Mouse (Mus musculus): ENCODE results near the gene Slc5a8. TPM values are rescaled to one million over a fixed set of nuclear protein-coding genes. Genes with fewer than 3 reads are reported as not detected.

The Slc5a8 gene
- polyA plus RNA-seq, 1 experiment from 2014 or later, result 4.9 TPM

GRCm38 (mm10) chr10:88862293-88862692, 23.5 kb upstream of the Slc5a8 start:
- no peaks in the 10 kb centered on the region; the same call in 1 of the 2 replicates for H3K4me1 ChIP-seq (replicated peaks; ENCODE audit: control insufficient read depth, insufficient read depth, low read length)
- H3K4me2 ChIP-seq (replicated peaks; ENCODE audit: low read depth), result peak overlapping the region; percentile 28; the same call in 1 of the 2 replicates
- H3K9ac ChIP-seq (ENCODE audit: low read depth, low read length), result no peak overlapping the region
- no peaks in the 10 kb centered on the region for H3K27me3 ChIP-seq (replicated peaks; ENCODE audit: control insufficient read depth, insufficient read depth, low read length)
- no peaks in the 10 kb centered on the region for H3K9me3 ChIP-seq (ENCODE audit: control insufficient read depth)
- no peak for TF ChIP-seq CTCF (IDR thresholded peaks at IDR 0.05; ENCODE audit: low read depth)
- no peak overlapping the region for H3K4me3 ChIP-seq (ENCODE audit: low read depth, low read length)
- WGBS, result 44% methylated on average over 5 of the region's 5 CpGs
- no peaks in the 10 kb centered on the region for H3K36me3 ChIP-seq (ENCODE audit: control insufficient read depth, insufficient read depth)
- peak overlapping the region; percentile 47 for H3K27ac ChIP-seq (ENCODE audit: low read depth, low read length)
- peak; percentile 64 for ATAC-seq

GRCm38 (mm10) chr10:88866017-88866416, 19.8 kb upstream of the Slc5a8 start:
- Histone ChIP-seq H3K36me3 (ENCODE audit: control insufficient read depth, insufficient read depth) (no peaks in the 10 kb centered on the region), H3K4me3 (ENCODE audit: low read depth, low read length) (no peak overlapping the region), H3K4me1 (replicated peaks; ENCODE audit: control insufficient read depth, insufficient read depth, low read length) (no peaks in the 10 kb centered on the region; the same call in 1 of the 2 replicates), H3K4me2 (replicated peaks; ENCODE audit: low read depth) (no peak overlapping the region), H3K9me3 (ENCODE audit: control insufficient read depth) (no peaks in the 10 kb centered on the region), H3K9ac (ENCODE audit: low read depth, low read length) (no peak overlapping the region), H3K27me3 (replicated peaks; ENCODE audit: control insufficient read depth, insufficient read depth, low read length) (no peaks in the 10 kb centered on the region), H3K27ac (ENCODE audit: low read depth, low read length) (no peak overlapping the region)
- no peak; the same call in 1 of the 2 replicates for TF ChIP-seq CTCF (IDR thresholded peaks at IDR 0.05; ENCODE audit: low read depth)
- WGBS, result 67% methylated on average over 2 of the region's 2 CpGs
- no peak for ATAC-seq

GRCm38 (mm10) chr10:88874870-88875269, 10.9 kb upstream of the Slc5a8 start:
- Histone ChIP-seq H3K4me1 (replicated peaks; ENCODE audit: control insufficient read depth, insufficient read depth, low read length) (no peaks in the 10 kb centered on the region), H3K4me3 (ENCODE audit: low read depth, low read length) (no peak overlapping the region), H3K27ac (ENCODE audit: low read depth, low read length) (no peak overlapping the region), H3K36me3 (ENCODE audit: control insufficient read depth, insufficient read depth) (no peaks in the 10 kb centered on the region), H3K27me3 (replicated peaks; ENCODE audit: control insufficient read depth, insufficient read depth, low read length) (no peaks in the 10 kb centered on the region), H3K9me3 (ENCODE audit: control insufficient read depth) (no peaks in the 10 kb centered on the region), H3K9ac (ENCODE audit: low read depth, low read length) (no peak overlapping the region), H3K4me2 (replicated peaks; ENCODE audit: low read depth) (no peak overlapping the region)
- no peak for ATAC-seq
- 59% methylated on average over 5 of the region's 5 CpGs for WGBS
- no peak for TF ChIP-seq CTCF (IDR thresholded peaks at IDR 0.05; ENCODE audit: low read depth)

GRCm38 (mm10) chr10:88877421-88877820, 8.4 kb upstream of the Slc5a8 start:
- 78% methylated on average over 7 of the region's 7 CpGs for WGBS

GRCm38 (mm10) chr10:88883721-88884120, 2.1 kb upstream of the Slc5a8 start:
- Histone ChIP-seq H3K4me2 (replicated peaks; ENCODE audit: low read depth) (no peak overlapping the region), H3K36me3 (ENCODE audit: control insufficient read depth, insufficient read depth) (no peaks in the 10 kb centered on the region), H3K4me1 (replicated peaks; ENCODE audit: control insufficient read depth, insufficient read depth, low read length) (no peaks in the 10 kb centered on the region), H3K27me3 (replicated peaks; ENCODE audit: control insufficient read depth, insufficient read depth, low read length) (peaks cover 10% of the 10 kb centered on the region), H3K4me3 (ENCODE audit: low read depth, low read length) (no peak overlapping the region), H3K27ac (ENCODE audit: low read depth, low read length) (no peak overlapping the region), H3K9ac (ENCODE audit: low read depth, low read length) (no peak overlapping the region), H3K9me3 (ENCODE audit: control insufficient read depth) (no peaks in the 10 kb centered on the region)
- ATAC-seq, result no peak
- WGBS, result 80% methylated on average over 2 of the region's 2 CpGs
- no peak for TF ChIP-seq CTCF (IDR thresholded peaks at IDR 0.05; ENCODE audit: low read depth)

More at GRCm38 (mm10) chr10:88877421-88877820, 8.4 kb upstream of the Slc5a8 start:
- no peak for ATAC-seq
- Histone ChIP-seq H3K27ac (ENCODE audit: low read depth, low read length) (no peak overlapping the region), H3K4me3 (ENCODE audit: low read depth, low read length) (no peak overlapping the region), H3K27me3 (replicated peaks; ENCODE audit: control insufficient read depth, insufficient read depth, low read length) (no peaks in the 10 kb centered on the region), H3K4me2 (replicated peaks; ENCODE audit: low read depth) (no peak overlapping the region), H3K9me3 (ENCODE audit: control insufficient read depth) (no peaks in the 10 kb centered on the region), H3K4me1 (replicated peaks; ENCODE audit: control insufficient read depth, insufficient read depth, low read length) (no peaks in the 10 kb centered on the region), H3K9ac (ENCODE audit: low read depth, low read length) (no peak overlapping the region), H3K36me3 (ENCODE audit: control insufficient read depth, insufficient read depth) (no peaks in the 10 kb centered on the region)
- no peak for TF ChIP-seq CTCF (IDR thresholded peaks at IDR 0.05; ENCODE audit: low read depth)

GRCm38 (mm10) chr10:88884836-88885235, 956 bp upstream of the Slc5a8 start:
- WGBS, result 83% methylated on average over 6 of the region's 6 CpGs
- TF ChIP-seq CTCF (IDR thresholded peaks at IDR 0.05; ENCODE audit: low read depth), result peak; percentile 47
- Histone ChIP-seq H3K9ac (ENCODE audit: low read depth, low read length) (no peak overlapping the region), H3K27ac (ENCODE audit: low read depth, low read length) (no peak overlapping the region), H3K27me3 (replicated peaks; ENCODE audit: control insufficient read depth, insufficient read depth, low read length) (peaks cover 10% of the 10 kb centered on the region), H3K4me1 (replicated peaks; ENCODE audit: control insufficient read depth, insufficient read depth, low read length) (no peaks in the 10 kb centered on the region), H3K4me3 (ENCODE audit: low read depth, low read length) (no peak overlapping the region), H3K9me3 (ENCODE audit: control insufficient read depth) (no peaks in the 10 kb centered on the region), H3K4me2 (replicated peaks; ENCODE audit: low read depth) (no peak overlapping the region), H3K36me3 (ENCODE audit: control insufficient read depth, insufficient read depth) (no peaks in the 10 kb centered on the region)
- no peak for ATAC-seq

- H3K27ac ChIP-seq (ENCODE audit: low read depth, low read length), result no peak overlapping the region
- H3K36me3 ChIP-seq (ENCODE audit: control insufficient read depth, insufficient read depth), result no peaks in the 10 kb centered on the region
- TF ChIP-seq CTCF (IDR thresholded peaks at IDR 0.05; ENCODE audit: low read depth), result no peak
- no peaks in the 10 kb centered on the region for H3K4me1 ChIP-seq (replicated peaks; ENCODE audit: control insufficient read depth, insufficient read depth, low read length)
- peak overlapping the region; percentile 39 for H3K4me3 ChIP-seq (ENCODE audit: low read depth, low read length)
- WGBS, result 1% methylated on average over 32 of the region's 32 CpGs
- no peaks in the 10 kb centered on the region for H3K9me3 ChIP-seq (ENCODE audit: control insufficient read depth)
- peak overlapping the region; percentile 42; the same call in 1 of the 2 replicates for H3K9ac ChIP-seq (ENCODE audit: low read depth, low read length)
- H3K27me3 ChIP-seq (replicated peaks; ENCODE audit: control insufficient read depth, insufficient read depth, low read length), result peaks cover 10% of the 10 kb centered on the region
- peak; percentile 45; the same call in 1 of the 2 replicates for ATAC-seq
- H3K4me2 ChIP-seq (replicated peaks; ENCODE audit: low read depth), result peak overlapping the region; percentile 72
Observed at GRCm38 (mm10) chr10:88886114-88886513, 322 bp downstream of the Slc5a8 start.

Data from intestine, postnatal 0 days (tissue).